Mouse (Mus musculus) thymus, adult 18-20 months (tissue): ENCODE measurements around the gene Ero1lb.
"Not testable (repeated sequence)": the region's sequence is repeated elsewhere in the genome, so short reads cannot be mapped to it uniquely, and the experiment has no call there.

Experiments
- DNase-seq, 2 experiments: peaks; one replicate each; pipeline ENCODE4 v3.0.0; 2022; ENCODE audit warnings: mixed read lengths in 2 of 2

The Ero1lb gene

DNA sequence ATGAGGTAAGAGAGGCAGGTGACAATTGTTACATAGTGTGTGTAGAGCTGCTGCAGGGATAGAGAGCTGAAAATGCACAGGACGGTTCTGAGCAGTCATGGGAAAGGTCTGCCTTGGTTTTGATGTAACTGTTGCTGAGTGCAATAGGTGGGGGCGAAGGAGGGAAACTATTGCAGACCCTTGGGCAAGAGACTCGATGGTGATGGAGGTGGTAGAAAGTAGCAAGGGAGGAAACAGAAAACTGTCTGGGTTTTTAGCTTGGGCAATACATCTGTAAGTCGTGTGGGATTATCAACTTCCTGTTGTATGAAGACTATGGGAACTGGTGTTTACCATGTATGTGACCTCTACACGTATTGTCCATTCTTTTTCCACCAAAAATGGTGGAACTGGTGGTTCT is 12.5 kb downstream of the Ero1lb start:
- no peak for DNase-seq

- peak; percentile 36 to 42 for DNase-seq
Observed at GRCm38 (mm10) chr13:12589003-12589402, 23.3 kb downstream of the Ero1lb start.

GRCm38 (mm10) chr13:12597075-12597474 is 31.4 kb downstream of the Ero1lb start:
- DNase-seq = not testable (repeated sequence)

DNA sequence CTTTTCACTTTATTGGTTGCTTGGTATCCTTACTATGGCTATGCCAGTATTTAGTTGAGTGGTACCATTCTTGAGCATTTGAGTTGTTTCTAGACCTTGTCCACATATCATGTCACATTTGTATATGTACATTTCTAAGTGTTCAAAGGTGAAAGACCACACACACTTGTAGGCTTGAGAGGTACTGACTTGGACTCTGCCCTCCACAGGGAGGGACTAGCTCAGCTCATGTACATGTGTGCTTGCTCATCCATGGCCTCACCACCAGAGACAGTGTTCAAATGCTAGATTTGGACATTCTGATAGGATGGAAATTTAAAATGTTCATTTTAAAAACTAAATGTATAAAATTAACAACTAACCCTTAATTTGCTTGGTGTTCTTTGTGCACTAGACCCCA is 44.5 kb downstream of the Ero1lb start:
- not testable (repeated sequence) for DNase-seq

GRCm38 (mm10) chr13:12614026-12614425 is 48.4 kb downstream of the Ero1lb start:
- DNase-seq = not testable (repeated sequence)

DNA sequence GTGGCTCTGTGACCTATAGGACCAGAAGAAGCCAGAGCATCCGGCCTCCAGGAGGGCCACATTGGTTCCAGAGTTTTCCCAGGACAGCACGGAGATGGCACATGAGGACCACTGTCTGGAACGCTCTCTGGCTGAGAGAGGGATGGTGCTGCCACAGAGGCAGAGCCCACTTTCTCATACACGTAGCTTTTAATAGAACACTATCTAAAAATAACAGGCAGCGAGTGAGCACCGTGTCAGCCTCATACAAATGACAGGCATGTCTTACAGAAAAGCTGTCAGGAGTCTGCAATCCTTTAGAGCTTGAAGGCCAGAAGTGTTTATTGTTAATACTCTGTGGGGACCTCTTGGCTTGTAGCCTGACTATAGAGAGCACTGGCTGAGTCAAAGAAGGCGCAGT is 48.9 kb downstream of the Ero1lb start:
- DNase-seq = not testable (repeated sequence)

DNA sequence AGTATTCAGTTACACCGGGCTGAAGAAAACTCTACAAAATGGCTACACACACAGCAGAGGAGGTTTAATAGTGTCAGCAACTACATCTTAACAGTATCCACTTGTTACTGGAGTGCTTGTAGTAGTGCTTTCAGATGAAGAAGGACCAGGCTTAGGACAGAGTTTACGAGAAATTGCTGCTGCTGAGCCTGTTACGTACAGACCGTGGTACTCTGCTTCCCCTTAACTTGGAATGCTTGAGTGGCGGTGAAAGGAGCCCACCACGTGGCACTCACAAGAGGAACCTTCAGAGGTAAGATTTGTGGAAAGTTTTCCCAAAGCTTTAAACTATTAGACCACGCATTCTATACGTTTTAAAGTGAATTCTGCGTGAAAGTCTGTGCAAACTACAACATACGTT is 49.3 kb downstream of the Ero1lb start:
- DNase-seq = not testable (repeated sequence)

DNA sequence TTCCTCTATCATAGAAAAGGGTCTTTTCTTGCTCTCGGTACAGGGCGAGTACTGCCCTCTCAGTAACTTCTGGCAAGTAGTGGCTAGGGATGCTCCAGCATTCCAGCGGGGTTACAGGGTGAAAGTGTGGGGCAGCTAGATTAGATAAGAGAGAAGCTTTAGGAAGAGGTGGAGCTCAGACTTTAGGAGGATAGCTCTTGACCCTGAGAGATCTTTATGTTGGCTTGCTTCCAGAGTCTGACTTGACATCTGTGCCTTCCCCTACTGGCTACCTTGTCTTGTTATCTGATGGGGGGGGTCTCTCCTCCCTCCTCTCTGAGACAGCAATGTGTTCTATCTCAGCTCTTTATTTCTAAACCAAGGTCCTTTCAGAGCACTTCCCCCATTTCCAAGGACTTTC is 50.8 kb downstream of the Ero1lb start:
- DNase-seq = not testable (repeated sequence)

DNA sequence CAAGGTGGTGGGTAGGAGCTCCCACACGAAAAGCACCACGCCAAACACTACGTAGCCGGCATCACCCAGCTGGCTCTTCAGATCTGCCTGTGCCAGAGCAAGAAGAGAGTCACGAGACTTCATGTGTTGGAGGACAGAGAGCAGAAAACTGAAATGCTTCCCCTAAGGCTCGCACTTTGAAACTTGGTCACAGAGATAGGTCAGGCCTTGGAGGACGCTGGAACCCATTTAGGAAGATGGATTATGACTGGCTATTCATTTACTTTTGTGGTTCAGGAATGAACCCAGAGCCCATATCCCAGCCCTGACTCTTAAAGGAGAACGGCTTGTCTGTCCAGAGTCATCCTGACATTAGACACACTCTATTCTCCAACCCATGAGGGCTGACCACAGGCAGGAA is 54.1 kb downstream of the Ero1lb start:
- not testable (repeated sequence) for DNase-seq

DNA sequence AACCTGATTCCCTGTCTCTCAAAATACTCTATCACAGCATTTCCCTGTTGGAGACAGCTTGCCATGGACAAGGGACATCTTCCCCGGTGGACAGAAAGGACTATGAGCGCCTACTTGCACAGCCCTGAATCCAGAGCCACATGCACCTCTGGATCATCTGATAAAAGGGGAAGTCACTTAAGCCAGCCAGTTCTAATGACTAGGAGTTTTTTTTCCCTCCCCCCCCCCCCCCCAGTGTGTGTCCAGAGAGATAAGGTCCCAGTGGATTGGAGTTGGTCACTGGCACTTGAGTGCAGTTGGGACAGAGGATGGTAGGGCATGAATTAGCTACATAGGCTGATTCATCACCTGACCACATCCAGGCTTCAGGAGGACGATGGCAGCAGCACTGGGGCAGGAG is 60.4 kb downstream of the Ero1lb start:
- DNase-seq = not testable (repeated sequence)

DNA sequence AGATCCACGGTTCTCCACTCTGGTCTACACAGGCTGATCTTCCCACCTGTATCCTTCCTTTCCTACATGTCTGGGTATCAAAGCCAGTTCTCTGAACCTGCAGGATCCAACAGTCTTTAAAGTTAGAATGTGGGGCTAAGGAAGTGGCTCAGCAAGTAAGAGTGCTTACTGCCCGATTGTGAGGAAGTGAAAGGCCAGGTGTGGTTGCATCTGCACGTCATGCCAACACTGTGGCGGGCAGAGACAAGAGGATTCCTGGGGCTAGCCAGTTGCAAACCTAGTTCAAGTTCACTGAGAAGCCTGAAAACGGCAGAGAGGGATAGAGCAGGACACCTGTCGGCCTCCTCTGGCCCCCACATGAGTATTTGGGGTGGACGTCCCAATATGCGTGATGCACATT is 62.1 kb downstream of the Ero1lb start:
- DNase-seq = not testable (repeated sequence)

DNA sequence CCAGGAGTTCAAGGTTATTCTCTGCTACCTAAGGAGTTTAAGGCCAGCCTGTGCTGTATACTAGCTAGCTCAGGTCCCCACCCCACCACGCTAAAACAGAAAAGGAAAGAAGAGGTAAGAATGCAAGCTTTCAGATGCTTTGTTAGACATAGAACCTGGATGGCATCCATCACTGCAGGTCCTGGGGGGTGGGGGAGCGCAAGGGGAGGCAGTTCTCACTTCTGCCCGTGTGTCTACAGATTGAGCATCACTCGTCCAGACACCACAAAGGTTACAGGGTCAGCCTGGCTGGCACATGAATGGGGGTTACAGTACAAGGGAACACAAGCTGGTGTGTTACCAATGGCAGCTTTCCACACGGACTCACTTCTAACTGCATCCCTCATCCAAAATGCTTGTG is 62.5 kb downstream of the Ero1lb start:
- DNase-seq = not testable (repeated sequence)

- DNase-seq = not testable (repeated sequence)
Observed at GRCm38 (mm10) chr13:12630252-12630651, 64.6 kb downstream of the Ero1lb start.

- DNase-seq = not testable (repeated sequence)
Observed at GRCm38 (mm10) chr13:12634941-12635588, 69.4 kb downstream of the Ero1lb start.

- DNase-seq = not testable (repeated sequence)
Observed at GRCm38 (mm10) chr13:12642795-12643194, 77.1 kb downstream of the Ero1lb start.

DNA sequence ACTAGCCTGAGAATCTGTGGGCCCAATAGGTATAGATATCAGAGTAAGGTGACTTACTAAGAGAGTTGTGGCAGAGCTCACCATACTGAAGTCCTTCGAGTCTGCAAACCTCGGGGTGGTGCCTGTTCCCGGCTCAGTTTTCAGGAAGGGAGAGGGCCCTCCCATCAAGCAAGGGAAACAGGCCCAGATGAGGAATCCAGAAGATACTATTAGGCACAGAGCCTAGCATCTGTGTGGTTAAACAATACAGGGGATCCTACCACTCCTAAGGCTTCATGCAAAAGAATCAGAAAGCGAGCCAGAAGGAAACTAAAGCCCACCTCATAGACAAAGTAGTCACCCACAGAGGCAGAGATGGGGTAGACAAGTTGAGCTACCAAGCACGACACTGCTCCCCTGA is 81.0 kb downstream of the Ero1lb start:
- not testable (repeated sequence) for DNase-seq

GRCm38 (mm10) chr13:12650020-12650876 is 84.6 kb downstream of the Ero1lb start:
- peak; percentile 47 to 55 for DNase-seq

- DNase-seq = peak; percentile 38 to 46
Observed at GRCm38 (mm10) chr13:12650877-12651176, 85.2 kb downstream of the Ero1lb start.
